Mouse (Mus musculus): ENCODE data around the gene Cat. TPM values are rescaled to one million over a fixed set of nuclear protein-coding genes. Genes with fewer than 3 reads are reported as not detected.

The Cat gene
- polyA plus RNA-seq, 1 experiment, result 103 TPM

GRCm38 (mm10) chr2:103511631-103512030, 26.7 kb upstream of the Cat start:
- Histone ChIP-seq H3K36me3 (ENCODE audit: control insufficient read depth, insufficient read depth, low read length, poor library complexity, severe bottlenecking) (no peaks in the 10 kb centered on the region), H3K4me1 (ENCODE audit: control insufficient read depth, insufficient read depth, low read length) (no peaks in the 10 kb centered on the region), H3K9ac (ENCODE audit: low read depth, poor library complexity, severe bottlenecking) (no peak overlapping the region), H3K9me3 (replicated peaks; ENCODE audit: control insufficient read depth, insufficient read depth, low read length, poor library complexity, severe bottlenecking) (peaks cover 3% of the 10 kb centered on the region; the same call in 1 of the 2 replicates), H3K27ac (ENCODE audit: insufficient read depth, low read length) (no peak overlapping the region), H3K27me3 (ENCODE audit: control insufficient read depth, insufficient read depth, low read length, poor library complexity, severe bottlenecking) (no peaks in the 10 kb centered on the region), H3K4me3 (ENCODE audit: low read depth, low read length) (no peak overlapping the region)
- TF ChIP-seq EP300 (IDR thresholded peaks at IDR 0.05; ENCODE audit: insufficient read depth, low read depth, low read length) (no peak), POLR2A (IDR thresholded peaks at IDR 0.05; ENCODE audit: insufficient read depth, low read length) (no peak), CTCF (IDR thresholded peaks at IDR 0.05; ENCODE audit: low read depth, low read length) (no peak)

GRCm38 (mm10) chr2:103511042-103511441, 26.1 kb upstream of the Cat start:
- H3K4me1 ChIP-seq (ENCODE audit: control insufficient read depth, insufficient read depth, low read length), result no peaks in the 10 kb centered on the region
- H3K27me3 ChIP-seq (ENCODE audit: control insufficient read depth, insufficient read depth, low read length, poor library complexity, severe bottlenecking), result no peaks in the 10 kb centered on the region
- no peak overlapping the region for H3K4me3 ChIP-seq (ENCODE audit: low read depth, low read length)
- H3K36me3 ChIP-seq (ENCODE audit: control insufficient read depth, insufficient read depth, low read length, poor library complexity, severe bottlenecking), result no peaks in the 10 kb centered on the region
- no peak overlapping the region for H3K27ac ChIP-seq (ENCODE audit: insufficient read depth, low read length)
- peaks cover 6% of the 10 kb centered on the region; the same call in 1 of the 2 replicates for H3K9me3 ChIP-seq (replicated peaks; ENCODE audit: control insufficient read depth, insufficient read depth, low read length, poor library complexity, severe bottlenecking)
- H3K9ac ChIP-seq (ENCODE audit: low read depth, poor library complexity, severe bottlenecking), result no peak overlapping the region
- TF ChIP-seq EP300 (IDR thresholded peaks at IDR 0.05; ENCODE audit: insufficient read depth, low read depth, low read length), result no peak
- no peak for TF ChIP-seq POLR2A (IDR thresholded peaks at IDR 0.05; ENCODE audit: insufficient read depth, low read length)
- no peak for TF ChIP-seq CTCF (IDR thresholded peaks at IDR 0.05; ENCODE audit: low read depth, low read length)

DNA sequence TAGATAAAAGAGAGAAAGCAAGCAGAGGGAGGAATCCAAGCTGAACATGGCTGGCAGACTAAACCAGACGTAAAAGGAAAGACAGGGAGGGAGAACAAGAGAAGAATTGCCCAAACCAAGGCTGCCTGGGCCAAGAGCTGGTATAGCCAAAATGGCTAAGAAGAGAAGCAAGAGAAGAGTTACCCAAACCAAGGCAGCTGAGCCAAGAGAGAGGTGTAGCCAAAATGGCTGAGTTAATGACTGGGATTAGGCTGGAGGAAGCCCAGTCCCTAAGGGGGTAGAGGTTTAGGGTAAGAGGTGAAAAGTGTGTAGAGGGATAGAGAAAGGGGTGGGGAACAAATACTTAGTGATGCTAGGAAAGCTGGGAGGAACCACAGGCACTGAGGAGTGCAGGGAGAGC, 22.7 kb upstream of the Cat start:
- Histone ChIP-seq H3K9ac (ENCODE audit: low read depth, poor library complexity, severe bottlenecking) (no peak overlapping the region), H3K4me3 (ENCODE audit: low read depth, low read length) (no peak overlapping the region), H3K27me3 (ENCODE audit: control insufficient read depth, insufficient read depth, low read length, poor library complexity, severe bottlenecking) (no peaks in the 10 kb centered on the region; the same call in 1 of the 2 replicates), H3K4me1 (ENCODE audit: control insufficient read depth, insufficient read depth, low read length) (no peaks in the 10 kb centered on the region), H3K9me3 (replicated peaks; ENCODE audit: control insufficient read depth, insufficient read depth, low read length, poor library complexity, severe bottlenecking) (peaks cover 14% of the 10 kb centered on the region), H3K27ac (ENCODE audit: insufficient read depth, low read length) (no peak overlapping the region), H3K36me3 (ENCODE audit: control insufficient read depth, insufficient read depth, low read length, poor library complexity, severe bottlenecking) (no peaks in the 10 kb centered on the region)
- TF ChIP-seq POLR2A (IDR thresholded peaks at IDR 0.05; ENCODE audit: insufficient read depth, low read length) (no peak), EP300 (IDR thresholded peaks at IDR 0.05; ENCODE audit: insufficient read depth, low read depth, low read length) (no peak), CTCF (IDR thresholded peaks at IDR 0.05; ENCODE audit: low read depth, low read length) (no peak)

GRCm38 (mm10) chr2:103505956-103506355, 21.0 kb upstream of the Cat start:
- Histone ChIP-seq H3K4me3 (ENCODE audit: low read depth, low read length) (no peak overlapping the region), H3K27ac (ENCODE audit: insufficient read depth, low read length) (no peak overlapping the region), H3K4me1 (ENCODE audit: control insufficient read depth, insufficient read depth, low read length) (no peaks in the 10 kb centered on the region), H3K9ac (ENCODE audit: low read depth, poor library complexity, severe bottlenecking) (no peak overlapping the region), H3K9me3 (replicated peaks; ENCODE audit: control insufficient read depth, insufficient read depth, low read length, poor library complexity, severe bottlenecking) (peaks cover 14% of the 10 kb centered on the region), H3K36me3 (ENCODE audit: control insufficient read depth, insufficient read depth, low read length, poor library complexity, severe bottlenecking) (no peaks in the 10 kb centered on the region), H3K27me3 (ENCODE audit: control insufficient read depth, insufficient read depth, low read length, poor library complexity, severe bottlenecking) (no peaks in the 10 kb centered on the region; the same call in 1 of the 2 replicates)
- TF ChIP-seq CTCF (IDR thresholded peaks at IDR 0.05; ENCODE audit: low read depth, low read length), result no peak
- TF ChIP-seq EP300 (IDR thresholded peaks at IDR 0.05; ENCODE audit: insufficient read depth, low read depth, low read length), result no peak
- TF ChIP-seq POLR2A (IDR thresholded peaks at IDR 0.05; ENCODE audit: insufficient read depth, low read length), result no peak

- Histone ChIP-seq H3K9ac (ENCODE audit: low read depth, poor library complexity, severe bottlenecking) (no peak overlapping the region), H3K4me3 (ENCODE audit: low read depth, low read length) (no peak overlapping the region), H3K36me3 (ENCODE audit: control insufficient read depth, insufficient read depth, low read length, poor library complexity, severe bottlenecking) (no peaks in the 10 kb centered on the region), H3K27ac (ENCODE audit: insufficient read depth, low read length) (no peak overlapping the region), H3K27me3 (ENCODE audit: control insufficient read depth, insufficient read depth, low read length, poor library complexity, severe bottlenecking) (no peaks in the 10 kb centered on the region; the same call in 1 of the 2 replicates), H3K9me3 (replicated peaks; ENCODE audit: control insufficient read depth, insufficient read depth, low read length, poor library complexity, severe bottlenecking) (peaks cover 14% of the 10 kb centered on the region), H3K4me1 (ENCODE audit: control insufficient read depth, insufficient read depth, low read length) (no peaks in the 10 kb centered on the region)
- no peak for TF ChIP-seq CTCF (IDR thresholded peaks at IDR 0.05; ENCODE audit: low read depth, low read length)
- no peak for TF ChIP-seq EP300 (IDR thresholded peaks at IDR 0.05; ENCODE audit: insufficient read depth, low read depth, low read length)
- no peak for TF ChIP-seq POLR2A (IDR thresholded peaks at IDR 0.05; ENCODE audit: insufficient read depth, low read length)
Measured at GRCm38 (mm10) chr2:103504463-103504862, 19.5 kb upstream of the Cat start.

DNA sequence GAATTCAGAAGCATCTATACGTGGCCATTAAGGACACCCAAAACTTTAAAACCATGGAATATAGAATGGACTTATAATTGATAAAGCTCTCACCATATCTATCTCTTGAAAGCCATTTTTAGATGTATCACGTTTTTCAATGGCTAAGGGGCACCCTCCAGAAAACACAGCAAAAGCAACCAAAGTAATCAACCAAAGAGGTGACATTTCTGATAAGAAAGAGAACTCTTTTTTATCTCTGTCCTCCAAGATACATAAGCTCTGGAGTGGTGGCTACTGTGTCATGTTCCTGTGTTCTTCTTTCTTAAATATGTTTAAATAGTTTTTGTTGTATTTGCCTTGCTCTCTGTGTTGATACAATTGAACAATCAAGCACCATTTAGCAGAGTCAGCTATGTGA, 15.8 kb upstream of the Cat start:
- Histone ChIP-seq H3K9ac (ENCODE audit: low read depth, poor library complexity, severe bottlenecking) (no peak overlapping the region), H3K36me3 (ENCODE audit: control insufficient read depth, insufficient read depth, low read length, poor library complexity, severe bottlenecking) (no peaks in the 10 kb centered on the region), H3K27me3 (ENCODE audit: control insufficient read depth, insufficient read depth, low read length, poor library complexity, severe bottlenecking) (no peaks in the 10 kb centered on the region; the same call in 1 of the 2 replicates), H3K9me3 (replicated peaks; ENCODE audit: control insufficient read depth, insufficient read depth, low read length, poor library complexity, severe bottlenecking) (peaks cover 7% of the 10 kb centered on the region; the same call in 1 of the 2 replicates), H3K4me1 (ENCODE audit: control insufficient read depth, insufficient read depth, low read length) (no peaks in the 10 kb centered on the region), H3K4me3 (ENCODE audit: low read depth, low read length) (no peak overlapping the region), H3K27ac (ENCODE audit: insufficient read depth, low read length) (no peak overlapping the region)
- no peak for TF ChIP-seq POLR2A (IDR thresholded peaks at IDR 0.05; ENCODE audit: insufficient read depth, low read length)
- no peak for TF ChIP-seq CTCF (IDR thresholded peaks at IDR 0.05; ENCODE audit: low read depth, low read length)
- no peak for TF ChIP-seq EP300 (IDR thresholded peaks at IDR 0.05; ENCODE audit: insufficient read depth, low read depth, low read length)

Data from ES-Bruce4 (cell line).